Mouse (Mus musculus): ENCODE results near the gene Gm6408. TPM values are rescaled to one million over a fixed set of nuclear protein-coding genes. Genes with fewer than 3 reads are reported as not detected.
"Not testable (repeated sequence)": the region's sequence is repeated elsewhere in the genome, so short reads cannot be mapped to it uniquely, and the experiment has no call there.

Gm6408 gene
- polyA plus RNA-seq, 1 experiment from 2014 or later: not detected

- not testable (repeated sequence) for H3K36me3 ChIP-seq (ENCODE audit: control insufficient read depth, insufficient read depth, low read length); H3K4me1 ChIP-seq (ENCODE audit: control insufficient read depth, insufficient read depth, low read depth, low read length); H3K27me3 ChIP-seq (replicated peaks; ENCODE audit: control insufficient read depth, insufficient read depth, low read length); ATAC-seq; H3K9me3 ChIP-seq (ENCODE audit: control insufficient read depth, low read length); H3K9ac ChIP-seq (ENCODE audit: low read depth, low read length); H3K4me2 ChIP-seq (ENCODE audit: low read length); H3K27ac ChIP-seq (ENCODE audit: low read depth, low read length); H3K4me3 ChIP-seq (ENCODE audit: low read length)
- no CpG with 5 or more reads among the region's 5 CpGs for WGBS
Measured at GRCm38 (mm10) chr5:146502099-146502498, 20.3 kb downstream of the Gm6408 start, which contains the start of gene 4930449I24Rik. 4930449I24Rik (plus strand) TSS chr5:146502399.

GRCm38 (mm10) chr5:146513823-146514222, 32.1 kb downstream of the Gm6408 start, which contains the start of gene Gm3402:
Gm3402 (plus strand) TSS chr5:146514123.
- not testable (repeated sequence) for H3K27me3 ChIP-seq (replicated peaks; ENCODE audit: control insufficient read depth, insufficient read depth, low read length); ATAC-seq; H3K9ac ChIP-seq (ENCODE audit: low read depth, low read length); H3K4me2 ChIP-seq (ENCODE audit: low read length); H3K36me3 ChIP-seq (ENCODE audit: control insufficient read depth, insufficient read depth, low read length); H3K27ac ChIP-seq (ENCODE audit: low read depth, low read length); H3K9me3 ChIP-seq (ENCODE audit: control insufficient read depth, low read length); H3K4me1 ChIP-seq (ENCODE audit: control insufficient read depth, insufficient read depth, low read depth, low read length); H3K4me3 ChIP-seq (ENCODE audit: low read length)
- no CpG with 5 or more reads among the region's 5 CpGs for WGBS

GRCm38 (mm10) chr5:146525501-146525900, 43.7 kb downstream of the Gm6408 start, which contains the start of gene Gm3404:
Gm3404 (plus strand) TSS chr5:146525801.
- not testable (repeated sequence) for H3K36me3 ChIP-seq (ENCODE audit: control insufficient read depth, insufficient read depth, low read length); H3K4me2 ChIP-seq (ENCODE audit: low read length); H3K4me3 ChIP-seq (ENCODE audit: low read length); H3K27ac ChIP-seq (ENCODE audit: low read depth, low read length); H3K9ac ChIP-seq (ENCODE audit: low read depth, low read length); H3K27me3 ChIP-seq (replicated peaks; ENCODE audit: control insufficient read depth, insufficient read depth, low read length); H3K4me1 ChIP-seq (ENCODE audit: control insufficient read depth, insufficient read depth, low read depth, low read length); ATAC-seq; H3K9me3 ChIP-seq (ENCODE audit: control insufficient read depth, low read length)
- no CpG with 5 or more reads among the region's 3 CpGs for WGBS

Other genes starting within 250 kb of the Gm6408 start
- 19.3 and 23.4 TPM in 2 replicates for gene Wasf3, start 97.0 kb upstream of the Gm6408 start, polyA plus RNA-seq (2015; fragmentation: Nextera tagmentation; extraction: Ambion mirVana)
- not detected in 2 replicates for gene Gm6370, start 9.4 kb downstream of the Gm6408 start, polyA plus RNA-seq (2015; fragmentation: Nextera tagmentation; extraction: Ambion mirVana)
- not detected in 2 replicates for gene 4930449I24Rik, start 20.4 kb downstream of the Gm6408 start, polyA plus RNA-seq (2015; fragmentation: Nextera tagmentation; extraction: Ambion mirVana)
- not detected in 2 replicates for gene Gm3402, start 32.2 kb downstream of the Gm6408 start, polyA plus RNA-seq (2015; fragmentation: Nextera tagmentation; extraction: Ambion mirVana)
- gene Gm3404, start 43.8 kb downstream of the Gm6408 start, polyA plus RNA-seq (2015; fragmentation: Nextera tagmentation; extraction: Ambion mirVana): not detected in 2 replicates
- not detected in 2 replicates for gene Gm3409, start 55.7 kb downstream of the Gm6408 start, polyA plus RNA-seq (2015; fragmentation: Nextera tagmentation; extraction: Ambion mirVana)
- not detected in 2 replicates for gene Gm3415, start 74.2 kb downstream of the Gm6408 start, polyA plus RNA-seq (2015; fragmentation: Nextera tagmentation; extraction: Ambion mirVana)
- gene Gpr12, start 103.3 kb downstream of the Gm6408 start, polyA plus RNA-seq (2015; fragmentation: Nextera tagmentation; extraction: Ambion mirVana): 28.0 and 29.8 TPM in 2 replicates